Mouse (Mus musculus) erythroblast, embryonic 14.5 days (primary cell): ENCODE measurements around the gene Sema3f.

Source experiments
- GATA1 ChIP-seq: IDR thresholded peaks from 2 replicates; pipeline ENCODE4 v1.6.1; 2012; ENCODE audit warnings: low read length, inconsistent platforms, mixed read lengths
- TAL1 ChIP-seq: IDR thresholded peaks from 3 replicates; pipeline ENCODE4 v1.6.1; 2012; ENCODE audit warnings: low read length, inconsistent platforms, mixed read lengths

DNA sequence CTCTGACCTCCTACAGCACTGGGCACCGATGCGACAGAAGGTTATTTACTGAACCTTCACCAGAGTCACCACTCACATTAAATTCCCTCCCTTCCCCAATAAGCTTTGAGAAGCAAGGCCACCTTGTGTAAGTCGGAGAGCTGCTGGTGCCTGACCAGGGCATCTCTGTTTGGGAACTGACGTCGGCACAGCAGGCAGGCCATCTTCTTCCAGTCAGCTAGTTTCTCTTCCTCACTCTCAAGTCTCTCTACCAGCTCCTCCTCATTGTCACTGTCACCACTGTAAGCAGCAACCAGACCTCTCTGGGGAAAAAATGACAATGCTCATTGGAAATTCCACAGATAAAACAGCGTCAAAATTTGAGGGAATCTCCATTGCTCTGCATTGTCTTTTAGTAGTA lies 33.8 kb upstream of the Sema3f start:
- TF ChIP-seq TAL1 (no peak), GATA1 (no peak)
